Mouse (Mus musculus) forebrain, embryonic 14.5 days (tissue): Measurements from ENCODE around the gene Hrh1. TPM values are rescaled to one million over a fixed set of nuclear protein-coding genes. Genes with fewer than 3 reads are reported as not detected.

Experiments
- ATAC-seq: fragments of 200-750 bp; cut with Nextera tagmentation; 2 replicates; pipeline ENCODE4 v1.8.0; 2017; ENCODE audit warnings: mild to moderate bottlenecking, moderate library complexity
- DNase-seq: peaks from one replicate; pipeline ENCODE4 v3.0.0-alpha.2; 2015; ENCODE audit warnings: low spot score
- H3K27ac ChIP-seq: fragments of 300-500 bp; sonication (generic); 2 replicates; pipeline ENCODE4 v1.5.1; 2014; ENCODE audit warnings: low read depth, mild to moderate bottlenecking, control low read depth, low read length, moderate library complexity
- H3K27me3 ChIP-seq: fragments of 300-500 bp; sonication (generic); replicated peaks from 2 replicates; pipeline ENCODE4 v1.6.1; 2014; ENCODE audit warnings: low read length, control low read depth, mixed read lengths; ENCODE audit not compliant: control insufficient read depth, insufficient read depth
- H3K36me3 ChIP-seq: fragments of 300-500 bp; sonication (generic); 2 replicates; pipeline ENCODE4 v1.6.1; 2014; ENCODE audit warnings: low read length, control low read depth; ENCODE audit not compliant: control insufficient read depth, insufficient read depth
- H3K4me1 ChIP-seq: fragments of 300-500 bp; sonication (generic); 2 replicates; pipeline ENCODE4 v1.6.1; 2014; ENCODE audit warnings: antibody characterized with exemption, low read length, control low read depth; ENCODE audit not compliant: control insufficient read depth, insufficient read depth
- H3K4me2 ChIP-seq: fragments of 300-500 bp; sonication (generic); 2 replicates; pipeline ENCODE4 v1.6.1; 2014; ENCODE audit warnings: mild to moderate bottlenecking, control low read depth, low read length
- H3K4me3 ChIP-seq: fragments of 300-500 bp; sonication (generic); 2 replicates; pipeline ENCODE4 v1.5.1; 2014; ENCODE audit warnings: low read depth, low read length, control low read depth
- H3K9ac ChIP-seq: fragments of 300-500 bp; sonication (generic); 2 replicates; pipeline ENCODE4 v1.6.1; 2014; ENCODE audit warnings: mild to moderate bottlenecking, low read length, control low read depth, moderate library complexity
- H3K9me3 ChIP-seq: fragments of 300-500 bp; sonication (generic); replicated peaks from 2 replicates; pipeline ENCODE4 v1.6.1; 2016; ENCODE audit warnings: low read length, control low read depth, mixed read lengths; ENCODE audit not compliant: control insufficient read depth
- WGBS: fragments of 180-500 bp; shearing (Covaris S2); extraction: QIAGEN DNeasy Blood & Tissue Kit; methylation state at CpG from one replicate; pipeline ENCODE4 v1.1.7; 2014; 5-methylcytosine and 5-hydroxymethylcytosine counted together
- polyA plus RNA-seq: library from polyadenylated mRNA; unstranded; fragments of >200 nt; fragmentation: Nextera tagmentation; extraction: Ambion mirVana; gene quantifications from 2 replicates; pipeline ENCODE4 v1.2.1, GENCODE M21; 2014

Gene Hrh1
- polyA plus RNA-seq, 1 experiment from 2014 or later = 0.36 TPM

GRCm38 (mm10) chr6:114411913-114412312 is 14.2 kb downstream of the Hrh1 start:
- Histone ChIP-seq H3K4me3 (no peak overlapping the region), H3K27ac (no peak overlapping the region), H3K4me2 (no peak overlapping the region), H3K9ac (no peak overlapping the region), H3K36me3 (no peaks in the 10 kb centered on the region), H3K27me3 (no peaks in the 10 kb centered on the region), H3K4me1 (no peaks in the 10 kb centered on the region), H3K9me3 (no peaks in the 10 kb centered on the region)
- DNase-seq = no peak
- ATAC-seq = no peak
- 57% methylated on average over 8 of the region's 8 CpGs for WGBS

GRCm38 (mm10) chr6:114414510-114414909 is 16.8 kb downstream of the Hrh1 start:
- DNase-seq (peak; percentile 47), ATAC-seq (peak; percentile 55; the same call in 1 of the 2 replicates)
- Histone ChIP-seq H3K4me3 (no peak overlapping the region), H3K4me2 (no peak overlapping the region), H3K36me3 (no peaks in the 10 kb centered on the region), H3K27ac (no peak overlapping the region), H3K4me1 (no peaks in the 10 kb centered on the region), H3K9me3 (no peaks in the 10 kb centered on the region), H3K9ac (no peak overlapping the region), H3K27me3 (no peaks in the 10 kb centered on the region)
- 44% methylated on average over 8 of the region's 8 CpGs for WGBS

GRCm38 (mm10) chr6:114418037-114418436 is 20.3 kb downstream of the Hrh1 start:
- 80% methylated on average over 2 of the region's 2 CpGs for WGBS
- Histone ChIP-seq H3K4me2 (no peak overlapping the region), H3K27me3 (no peaks in the 10 kb centered on the region), H3K9ac (no peak overlapping the region), H3K9me3 (no peaks in the 10 kb centered on the region), H3K36me3 (no peaks in the 10 kb centered on the region), H3K4me3 (no peak overlapping the region), H3K4me1 (no peaks in the 10 kb centered on the region), H3K27ac (no peak overlapping the region)
- ATAC-seq (no peak), DNase-seq (no peak)

GRCm38 (mm10) chr6:114421061-114421460 is 23.3 kb downstream of the Hrh1 start:
- H3K4me2 ChIP-seq = no peak overlapping the region
- H3K36me3 ChIP-seq = no peaks in the 10 kb centered on the region
- no peak overlapping the region for H3K4me3 ChIP-seq
- DNase-seq (no peak), ATAC-seq (no peak)
- H3K4me1 ChIP-seq = no peaks in the 10 kb centered on the region
- no peak overlapping the region for H3K27ac ChIP-seq
- no peak overlapping the region for H3K9ac ChIP-seq
- H3K27me3 ChIP-seq = no peaks in the 10 kb centered on the region
- no peaks in the 10 kb centered on the region for H3K9me3 ChIP-seq

GRCm38 (mm10) chr6:114423051-114423676 is 25.4 kb downstream of the Hrh1 start:
- Histone ChIP-seq H3K4me1 (peaks cover 3% of the 10 kb centered on the region; the same call in 1 of the 2 replicates), H3K4me2 (no peak overlapping the region), H3K27ac (no peak overlapping the region), H3K4me3 (no peak overlapping the region), H3K9me3 (no peaks in the 10 kb centered on the region), H3K27me3 (no peaks in the 10 kb centered on the region), H3K36me3 (no peaks in the 10 kb centered on the region), H3K9ac (no peak overlapping the region)
- DNase-seq (no peak), ATAC-seq (no peak)
- WGBS = 85% methylated on average over 9 of the region's 9 CpGs

GRCm38 (mm10) chr6:114425343-114425742 is 27.6 kb downstream of the Hrh1 start:
- no peak overlapping the region for H3K27ac ChIP-seq
- no peak for DNase-seq
- no peaks in the 10 kb centered on the region for H3K36me3 ChIP-seq
- no peak overlapping the region for H3K9ac ChIP-seq
- WGBS = 51% methylated on average over 5 of the region's 5 CpGs
- H3K4me2 ChIP-seq = no peak overlapping the region
- ATAC-seq = no peak
- H3K4me3 ChIP-seq = no peak overlapping the region
- no peaks in the 10 kb centered on the region for H3K9me3 ChIP-seq
- H3K4me1 ChIP-seq = peaks cover 3% of the 10 kb centered on the region; the same call in 1 of the 2 replicates
- no peaks in the 10 kb centered on the region for H3K27me3 ChIP-seq

GRCm38 (mm10) chr6:114427641-114428040 is 29.9 kb downstream of the Hrh1 start:
- WGBS = 70% methylated on average over 13 of the region's 13 CpGs
- no peak overlapping the region for H3K4me2 ChIP-seq
- peaks cover 3% of the 10 kb centered on the region; the same call in 1 of the 2 replicates for H3K4me1 ChIP-seq
- H3K9me3 ChIP-seq = no peaks in the 10 kb centered on the region
- no peaks in the 10 kb centered on the region for H3K36me3 ChIP-seq
- DNase-seq (peak; percentile 42), ATAC-seq (no peak)
- no peak overlapping the region for H3K4me3 ChIP-seq
- no peak overlapping the region for H3K27ac ChIP-seq
- no peaks in the 10 kb centered on the region for H3K27me3 ChIP-seq
- H3K9ac ChIP-seq = no peak overlapping the region

GRCm38 (mm10) chr6:114428831-114429230 is 31.1 kb downstream of the Hrh1 start:
- 73% methylated on average over 16 of the region's 16 CpGs for WGBS
- H3K27me3 ChIP-seq = no peaks in the 10 kb centered on the region
- ATAC-seq = no peak

GRCm38 (mm10) chr6:114432591-114432990 is 34.9 kb downstream of the Hrh1 start:
- Histone ChIP-seq H3K27ac (no peak overlapping the region), H3K4me1 (peaks cover 1% of the 10 kb centered on the region; the same call in 1 of the 2 replicates), H3K9ac (no peak overlapping the region), H3K9me3 (no peaks in the 10 kb centered on the region), H3K4me3 (no peak overlapping the region), H3K27me3 (no peaks in the 10 kb centered on the region), H3K4me2 (no peak overlapping the region), H3K36me3 (no peaks in the 10 kb centered on the region)
- 46% methylated on average over 3 of the region's 3 CpGs for WGBS
- DNase-seq (no peak), ATAC-seq (no peak)

More at GRCm38 (mm10) chr6:114428831-114429230, 31.1 kb downstream of the Hrh1 start:
- H3K27ac ChIP-seq = no peak overlapping the region
- no peak for DNase-seq
- H3K9me3 ChIP-seq = no peaks in the 10 kb centered on the region
- H3K36me3 ChIP-seq = no peaks in the 10 kb centered on the region
- H3K4me1 ChIP-seq = peaks cover 3% of the 10 kb centered on the region; the same call in 1 of the 2 replicates
- no peak overlapping the region for H3K4me2 ChIP-seq
- H3K9ac ChIP-seq = no peak overlapping the region
- H3K4me3 ChIP-seq = no peak overlapping the region
